Mouse (Mus musculus): ENCODE measurements around the gene Psma1.

The Psma1 gene

GRCm38 (mm10) chr7:114275372-114276004 lies 430 bp downstream of the Psma1 start:
- DNase-seq (ENCODE audit: low read depth, low spot score), result no peak

GRCm38 (mm10) chr7:114268446-114268845 lies 7.5 kb downstream of the Psma1 start:
- no peak for DNase-seq (ENCODE audit: low read depth, low spot score)

GRCm38 (mm10) chr7:114253885-114254833 lies 21.8 kb downstream of the Psma1 start, which contains the start of gene Copb1:
Copb1 (minus strand) TSS chr7:114254711.
- DNase-seq (ENCODE audit: low read depth, low spot score), result peak; percentile 77

GRCm38 (mm10) chr7:114251684-114252083 lies 24.2 kb downstream of the Psma1 start:
- no peak for DNase-seq (ENCODE audit: low read depth, low spot score)

- no peak for DNase-seq (ENCODE audit: low read depth, low spot score)
Measured at GRCm38 (mm10) chr7:114233980-114234379, 41.9 kb downstream of the Psma1 start.

GRCm38 (mm10) chr7:114232982-114233381 lies 42.9 kb downstream of the Psma1 start:
- no peak for DNase-seq (ENCODE audit: low read depth, low spot score)

- no peak for DNase-seq (ENCODE audit: low read depth, low spot score)
Measured at GRCm38 (mm10) chr7:114231857-114232256, 44.1 kb downstream of the Psma1 start.

GRCm38 (mm10) chr7:114226521-114226920 lies 49.4 kb downstream of the Psma1 start:
- no peak for DNase-seq (ENCODE audit: low read depth, low spot score)

GRCm38 (mm10) chr7:114220433-114220832 lies 55.5 kb downstream of the Psma1 start:
- DNase-seq (ENCODE audit: low read depth, low spot score), result no peak

GRCm38 (mm10) chr7:114216908-114217307 lies 59.0 kb downstream of the Psma1 start:
- DNase-seq (ENCODE audit: low read depth, low spot score), result no peak
